Mouse (Mus musculus): ENCODE measurements around the gene Cnpy4. TPM values are rescaled to one million over a fixed set of nuclear protein-coding genes. Genes with fewer than 3 reads are reported as not detected.

Cnpy4 gene
- 12.8 and 19.6 TPM in 2 replicates for polyA plus RNA-seq (2021; fragmentation: Nextera tagmentation)
- long read RNA-seq, experiment 1, transcript Cnpy4-202 (6 exons, 1,855 nt): major isoform, 14 of 15 reads
- long read RNA-seq, experiment 1, partial matches to known transcripts: 0 of 15 reads
- long read RNA-seq, experiment 1, other reads (novel, unspliced or antisense): 1 of 15 reads
- long read RNA-seq, experiment 2, transcript Cnpy4-202 (6 exons, 1,855 nt): major isoform, 14 of 15 reads
- long read RNA-seq, experiment 2, partial matches to known transcripts: 0 of 15 reads
- long read RNA-seq, experiment 2, other reads (novel, unspliced or antisense): 1 of 15 reads

DNA sequence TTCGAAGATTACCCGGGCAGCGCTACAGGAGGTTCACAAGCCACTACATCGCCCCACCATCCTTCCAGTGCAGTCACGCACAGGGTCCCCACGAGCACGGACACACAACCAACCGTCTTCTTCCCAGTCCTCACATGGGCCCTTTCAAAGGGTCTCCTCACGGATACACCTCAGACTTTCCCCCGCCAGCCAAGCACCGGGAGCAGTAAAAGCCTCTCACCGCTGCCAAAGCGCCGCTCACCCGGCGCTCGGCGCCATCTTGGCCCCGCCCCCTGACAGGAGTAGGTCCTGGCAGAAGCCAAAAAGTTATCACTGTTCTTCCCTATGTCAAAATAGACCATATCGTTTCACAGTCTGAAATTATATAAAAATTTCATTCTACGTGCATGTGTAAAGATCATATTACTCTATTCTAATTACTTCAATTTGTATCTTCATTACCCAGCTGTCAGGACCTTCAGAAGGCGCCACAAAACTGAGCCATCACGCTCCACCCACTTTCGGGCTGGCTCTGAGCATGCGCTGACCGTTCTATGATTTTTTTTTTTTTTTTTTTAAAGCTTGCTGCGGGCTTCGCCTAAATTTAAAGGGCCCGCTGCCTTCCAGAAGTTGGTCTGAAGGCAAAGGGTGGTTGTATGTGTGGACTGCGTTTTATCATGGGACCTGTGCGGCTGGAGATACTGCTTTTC lies at the start of gene Cnpy4, which contains the start of gene Taf6:
Gene Cnpy4, plus strand, starts transcription at position 536 of the 689 bp plus-strand sequence.
Gene Taf6, minus strand, starts transcription at position 502 of the 689 bp plus-strand sequence.

DNA sequence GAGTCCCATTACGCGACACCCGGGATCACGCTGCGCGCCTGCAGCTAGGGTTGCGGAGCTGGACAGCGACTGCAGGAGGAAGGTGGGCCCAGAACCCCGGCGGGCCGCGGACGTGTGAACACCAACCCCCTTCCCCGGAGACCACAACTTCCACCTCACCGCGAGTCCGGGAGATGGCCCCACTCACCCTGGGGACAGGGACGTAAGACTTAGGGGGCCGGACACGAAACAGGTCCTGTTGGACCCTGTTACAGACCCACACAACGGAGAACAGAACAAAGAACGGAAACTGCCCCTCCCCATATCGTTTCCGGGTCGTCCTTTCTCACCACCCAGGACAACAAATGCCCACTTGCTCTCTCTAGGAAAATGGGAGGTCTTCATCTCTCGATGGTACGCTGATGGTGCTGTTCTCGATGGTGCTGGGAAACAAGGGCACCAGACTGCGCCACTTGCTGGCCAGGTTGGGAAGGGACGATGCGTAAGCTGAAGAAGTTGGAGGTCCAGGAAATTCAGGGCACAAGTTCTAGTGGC lies 31.8 kb upstream of the Cnpy4 start, which contains the start of gene Zfp113:
Gene Zfp113, minus strand, starts transcription at position 302 of the 534 bp plus-strand sequence.

DNA sequence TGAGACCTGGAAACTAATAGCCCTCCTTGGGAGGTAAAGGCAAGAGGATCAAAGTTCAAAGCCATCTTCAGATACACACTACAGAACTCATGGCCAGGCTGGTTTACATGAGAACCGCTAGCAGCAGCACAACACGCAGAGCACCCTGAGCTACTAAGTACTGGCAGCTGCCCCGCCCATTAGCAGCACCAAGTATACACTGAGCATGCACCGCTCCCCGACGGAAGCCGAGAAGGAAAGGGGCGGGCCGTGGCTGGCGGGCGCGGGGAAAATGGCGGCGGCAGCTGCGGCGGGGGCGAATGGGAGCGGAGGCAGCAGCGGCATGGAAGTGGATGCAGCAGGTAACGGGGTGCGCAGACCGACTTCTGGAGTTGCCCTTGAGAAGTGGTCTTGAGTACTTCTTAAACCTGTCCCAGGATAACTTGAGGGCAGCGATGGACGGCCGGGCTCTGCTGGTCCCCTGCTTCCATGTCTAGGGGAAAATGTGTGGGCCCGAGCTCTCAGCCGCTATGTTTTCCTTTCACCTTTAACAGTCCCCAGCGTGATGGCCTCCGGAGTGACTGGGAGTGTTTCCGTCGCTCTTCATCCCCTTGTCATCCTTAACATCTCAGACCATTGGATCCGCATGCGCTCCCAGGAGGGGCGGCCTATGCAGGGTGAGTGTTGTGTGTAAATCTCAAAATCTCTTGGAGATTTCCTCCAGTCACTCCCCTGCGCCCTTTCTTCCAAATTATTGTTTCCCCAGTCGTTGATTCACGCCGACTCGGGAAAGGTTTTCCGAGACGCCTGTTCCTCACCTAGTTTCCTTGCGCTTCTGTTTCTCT lies 26.2 kb upstream of the Cnpy4 start, which contains the start of gene Cops6:
Gene Cops6, plus strand, starts transcription at position 230 of the 824 bp plus-strand sequence.

GRCm38 (mm10) chr5:138171695-138172491 lies 15.4 kb upstream of the Cnpy4 start, which contains the start of the genes Ap4m1 and Mcm7:
TSS of gene Ap4m1 (plus strand) at chr5:138172002.
TSS of gene Mcm7 (minus strand) at chr5:138172422.

GRCm38 (mm10) chr5:138193771-138194727 lies 6.8 kb downstream of the Cnpy4 start, which contains the start of gene Mblac1:
TSS of gene Mblac1 (plus strand) at chr5:138194314.

GRCm38 (mm10) chr5:138225700-138226099 lies 38.4 kb downstream of the Cnpy4 start, which contains the start of gene Nxpe5:
TSS of gene Nxpe5 (plus strand) at chr5:138225898.

Other genes starting within 250 kb of the Cnpy4 start
- gene Gjc3, start 224.4 kb upstream of the Cnpy4 start, polyA plus RNA-seq (2021; fragmentation: Nextera tagmentation): 11.5 and 13.1 TPM in 2 replicates
- gene Azgp1, start 206.0 kb upstream of the Cnpy4 start, polyA plus RNA-seq (2021; fragmentation: Nextera tagmentation): not detected in 2 replicates
- not detected in 2 replicates for gene Smok3a, start 166.2 kb upstream of the Cnpy4 start, polyA plus RNA-seq (2021; fragmentation: Nextera tagmentation)
- gene Smok3b, start 166.1 kb upstream of the Cnpy4 start, polyA plus RNA-seq (2021; fragmentation: Nextera tagmentation): not detected in 2 replicates
- gene Smok3c, start 134.3 kb upstream of the Cnpy4 start, polyA plus RNA-seq (2021; fragmentation: Nextera tagmentation): not detected in 2 replicates
- gene Zkscan1, start 102.4 kb upstream of the Cnpy4 start, polyA plus RNA-seq (2021; fragmentation: Nextera tagmentation): 9.4 and 10.4 TPM in 2 replicates
- gene Zscan21, start 70.6 kb upstream of the Cnpy4 start, polyA plus RNA-seq (2021; fragmentation: Nextera tagmentation): 14.2 and 14.4 TPM in 2 replicates
- gene Zfp113, start 31.7 kb upstream of the Cnpy4 start, polyA plus RNA-seq (2021; fragmentation: Nextera tagmentation): 6.1 and 7.0 TPM in 2 replicates
- 327 and 335 TPM in 2 replicates for gene Cops6, start 26.4 kb upstream of the Cnpy4 start, polyA plus RNA-seq (2021; fragmentation: Nextera tagmentation)
- gene Ap4m1, start 15.5 kb upstream of the Cnpy4 start, polyA plus RNA-seq (2021; fragmentation: Nextera tagmentation): 3.8 and 4.9 TPM in 2 replicates
- gene Mcm7, start 15.1 kb upstream of the Cnpy4 start, polyA plus RNA-seq (2021; fragmentation: Nextera tagmentation): 8.4 and 12.9 TPM in 2 replicates
- gene Taf6, start within 50 bp of the Cnpy4 start, polyA plus RNA-seq (2021; fragmentation: Nextera tagmentation): 42.2 and 48.4 TPM in 2 replicates
- gene Mblac1, start 6.8 kb downstream of the Cnpy4 start, polyA plus RNA-seq (2021; fragmentation: Nextera tagmentation): 6.4 and 7.0 TPM in 2 replicates
- gene Nxpe5, start 38.4 kb downstream of the Cnpy4 start, polyA plus RNA-seq (2021; fragmentation: Nextera tagmentation): not detected in 2 replicates
- 102 TPM in 2 replicates for gene Lamtor4, start 68.0 kb downstream of the Cnpy4 start, polyA plus RNA-seq (2021; fragmentation: Nextera tagmentation)
- gene BC037034, start 76.5 kb downstream of the Cnpy4 start, polyA plus RNA-seq (2021; fragmentation: Nextera tagmentation): 3.0 and 17.8 TPM in 2 replicates
- 3.1 and 4.0 TPM in 2 replicates for gene Gal3st4, start 85.4 kb downstream of the Cnpy4 start, polyA plus RNA-seq (2021; fragmentation: Nextera tagmentation)
- not detected in 2 replicates for gene Gm43720, start 92.5 kb downstream of the Cnpy4 start, polyA plus RNA-seq (2021; fragmentation: Nextera tagmentation)
- 0.13 and 0.21 TPM in 2 replicates for gene Gpc2, start 92.5 kb downstream of the Cnpy4 start, polyA plus RNA-seq (2021; fragmentation: Nextera tagmentation)
- gene Stag3, start 92.8 kb downstream of the Cnpy4 start, polyA plus RNA-seq (2021; fragmentation: Nextera tagmentation): 0.13 and 0.19 TPM in 2 replicates
- 0.18 and 0.30 TPM in 2 replicates for gene Pvrig, start 154.5 kb downstream of the Cnpy4 start, polyA plus RNA-seq (2021; fragmentation: Nextera tagmentation)

Measured in left cerebral cortex, adult 6 months (tissue).